In genomic region chr6:49269200-49269599, GRCm38 (mm10) we compare ENCODE assay signal across 8 mouse cellular contexts. TPM values are rescaled to one million over a fixed set of nuclear protein-coding genes. Genes with fewer than 3 reads are reported as not detected.
A peak's percentile ranks its signal among the peaks of the same experiment; 100 is the strongest.
DNase-seq lines count a peak whose midpoint lies in the region; ATAC-seq and TF ChIP-seq lines count a peak whose summit lies in the region.

No protein-coding gene starts in this region.

- in situ Hi-C loops in CH12.LX (cut with MboI; ENCODE audit: low pct_ligation_motif_present, low pct_unique_long_range_greater_than_20kb, low sequenced_read_pairs), result no loop called here

- ATAC-seq in embryonic facial prominence, embryonic 11.5 days (replicated peaks; ENCODE audit: insufficient number of reproducible peaks, low FRiP score, low TSS enrichment, low read depth), result no peak; the same call in 1 of the 2 replicates
- peak; percentile 45; the same call in 1 of the 2 replicates for ATAC-seq in liver, embryonic 14.5 days (ENCODE audit: insufficient read depth)

- no peak for TF ChIP-seq POLR2A in CH12.LX (IDR thresholded peaks at IDR 0.05; ENCODE audit: low read depth, low read length)
- no peak for TF ChIP-seq POLR2A in heart, adult 2 months (IDR thresholded peaks at IDR 0.05; ENCODE audit: insufficient read depth, low read depth, low read length)

- H3K4me3 ChIP-seq in CH12.LX (replicated peaks in 1 of 3; ENCODE audit: low read depth in 2 of 3, low read length in 2 of 3, poor library complexity in 1 of 3), result no peak overlapping the region
- no peak overlapping the region for H3K4me3 ChIP-seq in embryonic facial prominence, embryonic 11.5 days (ENCODE audit: low read depth, low read length)
- no peak overlapping the region for H3K4me3 ChIP-seq in heart, adult 2 months
- no peak overlapping the region for H3K4me3 ChIP-seq in liver, embryonic 14.5 days (ENCODE audit: insufficient read depth in 1 of 2, low read depth in 2 of 2, low read length in 2 of 2)

- intact Hi-C loops in heart, adult 2 months (cut with DNase I), result loop anchor here (1.0 to 2.0 kb wide), 2 partner anchors 50 to 129 kb away; partner anchors contain the start of gene Ccdc126

- no peaks in the 10 kb centered on the region for H3K9me3 ChIP-seq in CH12.LX (replicated peaks; ENCODE audit: low read length)
- no peaks in the 10 kb centered on the region for H3K9me3 ChIP-seq in embryonic facial prominence, embryonic 11.5 days (replicated peaks; ENCODE audit: control insufficient read depth, low read length)
- no peaks in the 10 kb centered on the region for H3K9me3 ChIP-seq in liver, embryonic 14.5 days (ENCODE audit: control insufficient read depth, low read length)

- TF ChIP-seq RAD21 in CH12.LX (IDR thresholded peaks at IDR 0.05; ENCODE audit: low read depth, low read length), result peak; percentile 88

- H3K27ac ChIP-seq in CH12.LX (ENCODE audit: insufficient read depth, low read depth), result no peak overlapping the region
- H3K27ac ChIP-seq in embryonic facial prominence, embryonic 11.5 days (replicated peaks; ENCODE audit: low read depth, low read length), result no peak overlapping the region
- H3K27ac ChIP-seq in heart, adult 2 months, result no peak overlapping the region
- no peak overlapping the region for H3K27ac ChIP-seq in liver, embryonic 14.5 days

- no peak overlapping the region for H3K4me2 ChIP-seq in CH12.LX (ENCODE audit: insufficient read depth, low read depth, poor library complexity, severe bottlenecking)
- H3K4me2 ChIP-seq in embryonic facial prominence, embryonic 11.5 days (ENCODE audit: low read depth, low read length), result no peak overlapping the region
- no peak overlapping the region for H3K4me2 ChIP-seq in liver, embryonic 14.5 days (ENCODE audit: low read depth)

- H3K4me1 ChIP-seq in CH12.LX (ENCODE audit: control insufficient read depth in 1 of 2, insufficient read depth in 2 of 2), result peaks cover 0 to 4% of the 10 kb centered on the region in 2 experiments; a peak in 2 of 4 replicates
- H3K4me1 ChIP-seq in embryonic facial prominence, embryonic 11.5 days (ENCODE audit: control insufficient read depth, insufficient read depth, low read length), result no peaks in the 10 kb centered on the region
- no peaks in the 10 kb centered on the region for H3K4me1 ChIP-seq in heart, adult 2 months (ENCODE audit: control insufficient read depth, insufficient read depth, low read length)
- peaks cover 0 to 3% of the 10 kb centered on the region in 2 experiments; a peak in 3 of 4 replicates for H3K4me1 ChIP-seq in liver, embryonic 14.5 days (replicated peaks; ENCODE audit: control insufficient read depth in 2 of 2, insufficient read depth in 2 of 2, low read length in 1 of 2)

- no peak for TF ChIP-seq EP300 in CH12.LX (IDR thresholded peaks at IDR 0.05; ENCODE audit: low read length)
- TF ChIP-seq EP300 in heart, adult 2 months (IDR thresholded peaks at IDR 0.05; ENCODE audit: insufficient read depth, low read depth, low read length), result 0 out of 2 replicates have a peak, but pooled peaks have one; percentile 57
- TF ChIP-seq EP300 in liver, embryonic 14.5 days (IDR thresholded peaks at IDR 0.05; ENCODE audit: low read depth), result no peak

- H3K79me2 ChIP-seq in CH12.LX (replicated peaks; ENCODE audit: control insufficient read depth, extremely low read depth, insufficient read depth, poor library complexity, severe bottlenecking), result no peaks in the 10 kb centered on the region
- H3K79me2 ChIP-seq in heart, adult 2 months (replicated peaks; ENCODE audit: control insufficient read depth, insufficient read depth, low read length), result no peaks in the 10 kb centered on the region

- DNase-seq in CH12.LX (ENCODE audit: extremely low read depth), result peak; percentile 75
- DNase-seq in adrenal gland, postnatal 25 days, result peak; percentile 84
- DNase-seq in embryonic facial prominence, embryonic 11.5 days (ENCODE audit: low spot score), result peak; percentile 83
- DNase-seq in heart, adult 2 months, result peak; percentile 67 to 82
- DNase-seq in kidney, postnatal 25 days, result peak; percentile 78 to 90
- DNase-seq in liver, embryonic 14.5 days (ENCODE audit: low read depth in 3 of 3, low spot score in 3 of 3), result peak; percentile 36 to 44 (median 43)
- DNase-seq in ovary, postnatal 36 days (ENCODE audit: low spot score), result peak; percentile 74
- peak; percentile 86 for DNase-seq in thymus, postnatal 14 days

- dilution Hi-C loops in CH12.LX (cut with MboI; ENCODE audit: extremely low pct_ligation_motif_present, extremely low pct_unique_long_range_greater_than_20kb, low sequenced_read_pairs), result no loop called here

- peak; percentile 93 to 94 for TF ChIP-seq CTCF in CH12.LX (conservative IDR thresholded peaks at IDR 0.05 in 1 of 2, IDR thresholded peaks at IDR 0.05 in 1 of 2; ENCODE audit: low read depth in 2 of 2, low read length in 2 of 2)
- peak; percentile 87 for TF ChIP-seq CTCF in heart, adult 2 months (IDR thresholded peaks at IDR 0.05)
- TF ChIP-seq CTCF in liver, embryonic 14.5 days (IDR thresholded peaks at IDR 0.05; ENCODE audit: low read depth), result peak; percentile 86

- 19% methylated on average over 5 of the region's 5 CpGs for WGBS in embryonic facial prominence, embryonic 11.5 days
- WGBS in heart, adult 2 months, result 12% methylated on average over 5 of the region's 5 CpGs
- WGBS in liver, embryonic 14.5 days (ENCODE audit: insufficient replicate concordance), result 13% methylated on average over 5 of the region's 5 CpGs

- no peak overlapping the region for H3K9ac ChIP-seq in CH12.LX (ENCODE audit: insufficient read depth, low read depth)
- H3K9ac ChIP-seq in embryonic facial prominence, embryonic 11.5 days (replicated peaks; ENCODE audit: low read length), result no peak overlapping the region
- H3K9ac ChIP-seq in heart, adult 2 months (ENCODE audit: low read depth, low read length), result no peak overlapping the region
- no peak overlapping the region for H3K9ac ChIP-seq in liver, embryonic 14.5 days (replicated peaks)

- H3K27me3 ChIP-seq in CH12.LX (replicated peaks), result no peaks in the 10 kb centered on the region
- no peaks in the 10 kb centered on the region for H3K27me3 ChIP-seq in embryonic facial prominence, embryonic 11.5 days (ENCODE audit: control insufficient read depth, insufficient read depth, low read length)
- H3K27me3 ChIP-seq in heart, adult 2 months (ENCODE audit: control insufficient read depth, insufficient read depth, low read length), result no peaks in the 10 kb centered on the region
- H3K27me3 ChIP-seq in liver, embryonic 14.5 days (ENCODE audit: control insufficient read depth, insufficient read depth, low read length), result no peaks in the 10 kb centered on the region

- H3K36me3 ChIP-seq in CH12.LX (replicated peaks in 1 of 2; ENCODE audit: control insufficient read depth in 1 of 2, insufficient read depth in 1 of 2, low read length in 1 of 2), result no peaks in the 10 kb centered on the region
- H3K36me3 ChIP-seq in embryonic facial prominence, embryonic 11.5 days (replicated peaks; ENCODE audit: control insufficient read depth, insufficient read depth, low read depth, low read length), result no peaks in the 10 kb centered on the region
- no peaks in the 10 kb centered on the region for H3K36me3 ChIP-seq in heart, adult 2 months (ENCODE audit: control insufficient read depth, insufficient read depth, low read length)
- no peaks in the 10 kb centered on the region for H3K36me3 ChIP-seq in liver, embryonic 14.5 days (replicated peaks; ENCODE audit: control insufficient read depth, insufficient read depth, low read depth)

TF ChIP-seq in CH12.LX, 34 proteins besides CTCF, POLR2A, EP300 and RAD21 (continues in another document):
- TF ChIP-seq IRF4 (IDR thresholded peaks at IDR 0.05; ENCODE audit: low read depth, low read length) (0 out of 2 replicates have a peak, but pooled peaks have one; percentile 19), KAT2A (IDR thresholded peaks at IDR 0.05; ENCODE audit: insufficient replicate concordance, low read length) (no peak), ZNF384 (IDR thresholded peaks at IDR 0.05; ENCODE audit: low read depth, low read length) (peak; percentile 29; the same call in 1 of the 2 replicates), JUN (IDR thresholded peaks at IDR 0.05; ENCODE audit: insufficient read depth, low read depth, low read length) (no peak), NELFE (IDR thresholded peaks at IDR 0.05; ENCODE audit: low read depth, low read length) (no peak), TCF12 (IDR thresholded peaks at IDR 0.05; ENCODE audit: low read depth, low read length) (peak; percentile 35; the same call in 1 of the 2 replicates), USF1 (IDR thresholded peaks at IDR 0.05; ENCODE audit: low read depth, low read length) (no peak), MAZ (IDR thresholded peaks at IDR 0.05; ENCODE audit: low read depth, low read length) (no peak)

RNA-seq across cellular contexts. Expression of gene Tra2a, which starts 5.4 kb away (rescaled TPM):
- total RNA-seq in CH12.LX (2012; rRNA removed), result 55.4 and 78.8 TPM in 2 replicates
- 120 and 142 TPM in 2 replicates for total RNA-seq in CH12.LX (2014; rRNA removed)
- polyA plus RNA-seq in CH12.LX (2012; ENCODE audit: insufficient read length, low read depth), result 95.1 and 103 TPM in 2 replicates
- total RNA-seq in adrenal gland, postnatal 25 days (2021), result 69.3 and 95.8 TPM in 2 replicates
- 53.3 and 55.5 TPM in 2 replicates for polyA plus RNA-seq in embryonic facial prominence, embryonic 11.5 days (2014; fragmentation: Nextera tagmentation; extraction: Ambion mirVana)
- 10 to 100 TPM; 23.1 to 26.4 TPM for total RNA-seq in heart, adult 2 months (2021)
- 21.0 and 38.4 TPM in 2 replicates for polyA plus RNA-seq in heart, adult 2 months (2012; rRNA removed)
- polyA plus RNA-seq in liver, embryonic 14.5 days (2012; rRNA removed), result 46.4 and 61.4 TPM in 2 replicates
- polyA plus RNA-seq in liver, embryonic 14.5 days (2014; fragmentation: Nextera tagmentation; extraction: Ambion mirVana), result 16.1 and 16.4 TPM in 2 replicates

RNA-seq across cellular contexts. Expression of gene Ccdc126, which starts 49.9 kb away (rescaled TPM):
- 2.1 and 2.3 TPM in 2 replicates for total RNA-seq in CH12.LX (2012; rRNA removed)
- 6.1 and 6.3 TPM in 2 replicates for total RNA-seq in CH12.LX (2014; rRNA removed)
- polyA plus RNA-seq in CH12.LX (2012; ENCODE audit: insufficient read length, low read depth), result 2.8 TPM in 2 replicates
- 15.2 and 18.9 TPM in 2 replicates for total RNA-seq in adrenal gland, postnatal 25 days (2021)
- polyA plus RNA-seq in embryonic facial prominence, embryonic 11.5 days (2014; fragmentation: Nextera tagmentation; extraction: Ambion mirVana), result 6.4 and 7.7 TPM in 2 replicates
- total RNA-seq in heart, adult 2 months (2021), result 1 to 10 TPM; 4.4 to 4.8 TPM
- polyA plus RNA-seq in heart, adult 2 months (2012; rRNA removed), result 2.5 and 3.3 TPM in 2 replicates
- polyA plus RNA-seq in liver, embryonic 14.5 days (2012; rRNA removed), result 0.79 and 1.4 TPM in 2 replicates
- polyA plus RNA-seq in liver, embryonic 14.5 days (2014; fragmentation: Nextera tagmentation; extraction: Ambion mirVana), result 2.6 and 3.0 TPM in 2 replicates

RNA-seq across cellular contexts. Expression of gene Igf2bp3, which starts 54.4 kb away (rescaled TPM):
- total RNA-seq in CH12.LX (2012; rRNA removed) (18.4 TPM in 2 replicates), CH12.LX (2014; rRNA removed) (35.6 and 39.1 TPM in 2 replicates)
- polyA plus RNA-seq in CH12.LX (2012; ENCODE audit: insufficient read length, low read depth), result 22.0 and 23.1 TPM in 2 replicates
- 1.0 and 1.2 TPM in 2 replicates for total RNA-seq in adrenal gland, postnatal 25 days (2021)
- 138 and 149 TPM in 2 replicates for polyA plus RNA-seq in embryonic facial prominence, embryonic 11.5 days (2014; fragmentation: Nextera tagmentation; extraction: Ambion mirVana)
- total RNA-seq in heart, adult 2 months (2021), result not detected
- polyA plus RNA-seq in heart, adult 2 months (2012; rRNA removed), result not detected in 2 replicates
- polyA plus RNA-seq in liver, embryonic 14.5 days (2012; rRNA removed), result 5.0 and 7.6 TPM in 2 replicates
- polyA plus RNA-seq in liver, embryonic 14.5 days (2014; fragmentation: Nextera tagmentation; extraction: Ambion mirVana), result 14.0 and 15.4 TPM in 2 replicates
